Mouse (Mus musculus): Measurements from ENCODE around the gene Pgbd1. TPM values are rescaled to one million over a fixed set of nuclear protein-coding genes. Genes with fewer than 3 reads are reported as not detected.
A peak's percentile ranks its signal among the peaks of the same experiment; 100 is the strongest.

Gene Pgbd1
- polyA plus RNA-seq, 1 experiment from 2014 or later: 0.97 TPM

DNA sequence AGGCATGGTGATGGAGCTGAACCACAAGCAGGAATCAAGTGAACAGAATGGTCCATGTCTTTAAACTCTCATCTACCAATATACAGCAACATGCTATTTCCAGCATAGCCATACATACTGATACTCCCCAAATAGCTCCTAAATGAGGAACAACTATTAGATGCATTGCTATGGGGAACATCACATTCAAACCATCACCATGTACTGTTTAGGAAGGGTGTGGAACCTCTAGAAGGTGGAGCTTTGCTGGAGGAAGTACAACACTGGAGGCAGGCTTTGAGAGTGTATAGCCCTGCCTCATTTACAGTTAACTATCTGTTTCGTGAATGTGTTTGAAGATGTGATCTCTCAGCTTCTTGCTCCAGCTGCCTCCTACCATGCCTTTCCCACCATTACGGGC, 63.1 kb downstream of the Pgbd1 start:
- H3K36me3 ChIP-seq (ENCODE audit: control insufficient read depth, insufficient read depth): no peaks in the 10 kb centered on the region
- H3K9me3 ChIP-seq (replicated peaks; ENCODE audit: control insufficient read depth, low read length): no peaks in the 10 kb centered on the region
- H3K27ac ChIP-seq (ENCODE audit: low read length): no peak overlapping the region
- no peaks in the 10 kb centered on the region for H3K4me1 ChIP-seq (ENCODE audit: control insufficient read depth, low read depth, low read length)
- ATAC-seq (ENCODE audit: low read depth): no peak
- H3K9ac ChIP-seq (ENCODE audit: low read depth, low read length): no peak overlapping the region
- H3K4me2 ChIP-seq (ENCODE audit: low read depth, low read length): no peak overlapping the region
- no peaks in the 10 kb centered on the region for H3K27me3 ChIP-seq (ENCODE audit: control insufficient read depth, insufficient read depth, low read depth, low read length)
- H3K4me3 ChIP-seq (ENCODE audit: low read depth, low read length): no peak overlapping the region
- WGBS (ENCODE audit: insufficient replicate concordance): 60% methylated on average over 2 of the region's 2 CpGs

DNA sequence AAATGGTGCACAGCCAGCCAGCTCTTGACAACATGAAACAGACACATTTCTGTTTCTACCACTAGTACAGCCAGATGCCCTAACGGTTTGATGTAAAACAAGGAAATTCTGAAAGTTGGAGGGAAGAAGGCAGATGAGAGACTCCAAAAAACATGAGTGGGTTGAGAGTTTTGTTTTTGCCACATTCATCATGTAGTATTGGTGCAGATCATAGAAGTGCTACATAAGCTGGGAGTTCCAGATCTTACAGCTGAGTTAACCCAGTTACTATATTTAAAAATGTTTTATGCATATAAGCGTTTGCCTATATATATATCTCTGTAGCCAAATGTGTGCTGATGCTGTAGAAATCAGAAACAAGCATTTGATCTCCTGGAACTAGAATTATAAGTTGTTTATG, 68.2 kb downstream of the Pgbd1 start:
- no peaks in the 10 kb centered on the region for H3K27me3 ChIP-seq (ENCODE audit: control insufficient read depth, insufficient read depth, low read depth, low read length)
- H3K27ac ChIP-seq (ENCODE audit: low read length): no peak overlapping the region
- no peak for ATAC-seq (ENCODE audit: low read depth)
- no peaks in the 10 kb centered on the region; the same call in 1 of the 2 replicates for H3K36me3 ChIP-seq (ENCODE audit: control insufficient read depth, insufficient read depth)
- H3K4me2 ChIP-seq (ENCODE audit: low read depth, low read length): no peak overlapping the region
- H3K4me3 ChIP-seq (ENCODE audit: low read depth, low read length): no peak overlapping the region
- WGBS (ENCODE audit: insufficient replicate concordance): 76% methylated on average over 2 of the region's 2 CpGs
- H3K4me1 ChIP-seq (ENCODE audit: control insufficient read depth, low read depth, low read length): no peaks in the 10 kb centered on the region
- H3K9me3 ChIP-seq (replicated peaks; ENCODE audit: control insufficient read depth, low read length): no peaks in the 10 kb centered on the region
- H3K9ac ChIP-seq (ENCODE audit: low read depth, low read length): no peak overlapping the region

MicroRNA genes within 50 kb of the gene (microRNA counts, 519-probe panel; counts per million panel counts)
- microRNA mmu-miR-1896: 2,929 counts per million, percentile 81 among the panel's probes with 10 or more counts

Small RNA genes within 50 kb of the gene (microRNA-seq; reads per million reads assigned to microRNA genes)
- gene Mir1896 (not detected), gene Mir6942 (not detected)

Other genes with a start within 250 kb of the Pgbd1 start
- not detected in 2 replicates for gene Gpx5, start 148.3 kb downstream of the Pgbd1 start, polyA plus RNA-seq (2015; fragmentation: Nextera tagmentation; extraction: Ambion mirVana)
- gene Gpx6, start 128.9 kb downstream of the Pgbd1 start, polyA plus RNA-seq (2015; fragmentation: Nextera tagmentation; extraction: Ambion mirVana): not detected in 2 replicates
- not detected in 2 replicates for gene Olfr1367, start 94.1 kb downstream of the Pgbd1 start, polyA plus RNA-seq (2015; fragmentation: Nextera tagmentation; extraction: Ambion mirVana)
- gene Zscan12, start 78.2 kb downstream of the Pgbd1 start, polyA plus RNA-seq (2015; fragmentation: Nextera tagmentation; extraction: Ambion mirVana): 2.7 and 2.9 TPM in 2 replicates
- gene Zkscan3, start 38.3 kb downstream of the Pgbd1 start, polyA plus RNA-seq (2015; fragmentation: Nextera tagmentation; extraction: Ambion mirVana): 28.9 and 30.2 TPM in 2 replicates
- 12.0 and 13.3 TPM in 2 replicates for gene Zscan26, start 12.7 kb upstream of the Pgbd1 start, polyA plus RNA-seq (2015; fragmentation: Nextera tagmentation; extraction: Ambion mirVana)
- gene Nkapl, start 27.5 kb upstream of the Pgbd1 start, polyA plus RNA-seq (2015; fragmentation: Nextera tagmentation; extraction: Ambion mirVana): 0.79 and 1.0 TPM in 2 replicates
- 0.44 TPM in 2 replicates for gene Zkscan4, start 37.8 kb upstream of the Pgbd1 start, polyA plus RNA-seq (2015; fragmentation: Nextera tagmentation; extraction: Ambion mirVana)
- not detected in 2 replicates for gene Gm10065, start 38.4 kb upstream of the Pgbd1 start, polyA plus RNA-seq (2015; fragmentation: Nextera tagmentation; extraction: Ambion mirVana)
- gene AK157302, start 54.2 kb upstream of the Pgbd1 start, polyA plus RNA-seq (2015; fragmentation: Nextera tagmentation; extraction: Ambion mirVana): 0.62 and 0.70 TPM in 2 replicates
- gene Gm11273, start 60.4 kb upstream of the Pgbd1 start, polyA plus RNA-seq (2015; fragmentation: Nextera tagmentation; extraction: Ambion mirVana): 4.7 and 5.5 TPM in 2 replicates
- 1.0 and 1.2 TPM in 2 replicates for gene Zkscan8, start 90.1 kb upstream of the Pgbd1 start, polyA plus RNA-seq (2015; fragmentation: Nextera tagmentation; extraction: Ambion mirVana)
- 0.04 TPM in 1 of 2 replicates, not detected in the other for gene Olfr1366, start 101.8 kb upstream of the Pgbd1 start, polyA plus RNA-seq (2015; fragmentation: Nextera tagmentation; extraction: Ambion mirVana)
- gene Olfr1535, start 118.8 kb upstream of the Pgbd1 start, polyA plus RNA-seq (2015; fragmentation: Nextera tagmentation; extraction: Ambion mirVana): not detected in 2 replicates
- gene Olfr1364, start 140.7 kb upstream of the Pgbd1 start, polyA plus RNA-seq (2015; fragmentation: Nextera tagmentation; extraction: Ambion mirVana): not detected in 2 replicates
- gene Olfr1362, start 173.0 kb upstream of the Pgbd1 start, polyA plus RNA-seq (2015; fragmentation: Nextera tagmentation; extraction: Ambion mirVana): not detected in 2 replicates
- gene Olfr11, start 201.5 kb upstream of the Pgbd1 start, polyA plus RNA-seq (2015; fragmentation: Nextera tagmentation; extraction: Ambion mirVana): not detected in 2 replicates
- not detected in 2 replicates for gene Olfr1361, start 222.3 kb upstream of the Pgbd1 start, polyA plus RNA-seq (2015; fragmentation: Nextera tagmentation; extraction: Ambion mirVana)
- not detected in 2 replicates for gene Olfr1360, start 236.3 kb upstream of the Pgbd1 start, polyA plus RNA-seq (2015; fragmentation: Nextera tagmentation; extraction: Ambion mirVana)